Mouse (Mus musculus): ENCODE results near the gene Dnaja3.

- TF ChIP-seq CTCF (IDR thresholded peaks at IDR 0.05; ENCODE audit: control insufficient read depth, insufficient read depth, insufficient read length) (no peak), MYOD1 (IDR thresholded peaks at IDR 0.05; ENCODE audit: control insufficient read depth, insufficient read length, low read depth) (no peak), USF1 (IDR thresholded peaks at IDR 0.05; ENCODE audit: low read depth) (no peak), MAX (IDR thresholded peaks at IDR 0.05) (no peak)
These were observed 37.6 kb upstream of the Dnaja3 start for GRCm38 (mm10) chr16:4602189-4602588.

Data from C2C12 (cell line).